Mouse (Mus musculus) lung, postnatal 0 days (tissue): ENCODE data around the gene Zcchc4. TPM values are rescaled to one million over a fixed set of nuclear protein-coding genes. Genes with fewer than 3 reads are reported as not detected.

ENCODE experiments used
- ATAC-seq: fragments of 200-750 bp; cut with Nextera tagmentation; 2 replicates; pipeline ENCODE4 v1.8.0; 2017; ENCODE audit warnings: moderate library complexity
- DNase-seq: peaks from one replicate; pipeline ENCODE4 v3.0.0-alpha.2; 2016; ENCODE audit warnings: low spot score
- H3K27ac ChIP-seq: fragments of 300-500 bp; sonication (generic); 2 replicates; pipeline ENCODE4 v1.5.1; 2014; ENCODE audit warnings: antibody characterized with exemption, mild to moderate bottlenecking, low read length, mixed read lengths
- H3K27me3 ChIP-seq: fragments of 300-500 bp; sonication (generic); replicated peaks from 2 replicates; pipeline ENCODE4 v1.6.1; 2014; ENCODE audit warnings: low read length, mixed read lengths; ENCODE audit not compliant: insufficient read depth
- H3K36me3 ChIP-seq: fragments of 300-500 bp; sonication (generic); 2 replicates; pipeline ENCODE4 v1.6.1; 2014; ENCODE audit warnings: low read length, mixed read lengths; ENCODE audit not compliant: insufficient read depth
- H3K4me1 ChIP-seq: fragments of 300-500 bp; sonication (generic); 2 replicates; pipeline ENCODE4 v1.6.1; 2014; ENCODE audit warnings: antibody characterized with exemption, low read depth, low read length, mixed read lengths; ENCODE audit not compliant: insufficient read depth
- H3K4me2 ChIP-seq: fragments of 300-500 bp; sonication (generic); replicated peaks from 2 replicates; pipeline ENCODE4 v1.6.1; 2014; ENCODE audit warnings: low read depth, mild to moderate bottlenecking, low read length, moderate library complexity, mixed read lengths
- H3K4me3 ChIP-seq: fragments of 300-500 bp; sonication (generic); 2 replicates; pipeline ENCODE4 v1.5.1; 2014; ENCODE audit warnings: low read depth, low read length
- H3K9ac ChIP-seq: fragments of 300-500 bp; sonication (generic); replicated peaks from 2 replicates; pipeline ENCODE4 v1.6.1; 2014; ENCODE audit warnings: low read depth, mild to moderate bottlenecking
- H3K9me3 ChIP-seq: fragments of 300-500 bp; sonication (generic); 2 replicates; pipeline ENCODE4 v1.6.1; 2016; ENCODE audit warnings: low read length, mixed read lengths
- CTCF ChIP-seq: IDR thresholded peaks from 2 replicates; pipeline ENCODE4 v1.5.1; 2016; ENCODE audit warnings: antibody characterized with exemption, mild to moderate bottlenecking
- EP300 ChIP-seq: IDR thresholded peaks from 2 replicates; pipeline ENCODE4 v1.6.1; 2016; ENCODE audit warnings: antibody characterized with exemption, mild to moderate bottlenecking, control low read depth
- WGBS: fragments of 180-500 bp; shearing (Covaris S2); extraction: QIAGEN DNeasy Blood & Tissue Kit; methylation state at CpG from one replicate; pipeline ENCODE4 v1.1.7; 2014; 5-methylcytosine and 5-hydroxymethylcytosine counted together
- polyA plus RNA-seq: library from polyadenylated mRNA; unstranded; fragments of >200 nt; fragmentation: Nextera tagmentation; extraction: Ambion mirVana; gene quantifications from 2 replicates; pipeline ENCODE4 v1.2.1, GENCODE M21; 2015

Zcchc4 gene
- polyA plus RNA-seq, 1 experiment from 2014 or later: 5.2 TPM

DNA sequence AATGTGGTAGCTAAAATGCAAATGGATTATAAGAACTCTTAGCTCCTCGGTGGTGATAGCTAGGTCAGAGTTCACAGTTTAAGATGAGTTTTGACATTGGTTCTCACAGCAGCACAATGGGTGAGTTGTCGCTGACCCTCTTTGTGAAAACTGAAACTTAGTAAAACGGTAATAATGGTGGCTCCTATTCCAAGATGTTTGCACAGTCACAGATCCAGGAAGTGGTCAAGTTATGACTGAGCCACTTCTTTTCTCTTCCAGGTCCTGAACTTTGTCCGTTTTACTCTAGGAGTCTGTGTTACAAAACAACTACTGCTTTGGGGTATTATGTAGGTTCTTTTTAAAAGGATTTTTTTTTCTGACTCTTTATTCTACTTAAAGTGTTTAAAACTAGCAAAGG lies 32.0 kb upstream of the Zcchc4 start:
- Histone ChIP-seq H3K4me1 (peaks cover 3% of the 10 kb centered on the region; the same call in 1 of the 2 replicates), H3K27ac (peak overlapping the region; percentile 72; the same call in 1 of the 2 replicates), H3K9ac (no peak overlapping the region; the same call in 1 of the 2 replicates), H3K9me3 (no peaks in the 10 kb centered on the region), H3K27me3 (no peaks in the 10 kb centered on the region), H3K4me2 (peak overlapping the region; percentile 81), H3K36me3 (no peaks in the 10 kb centered on the region), H3K4me3 (peak overlapping the region; percentile 89)
- peak; percentile 53 for DNase-seq
- TF ChIP-seq EP300: no peak
- TF ChIP-seq CTCF: no peak
- WGBS: 38% methylated on average over 4 of the region's 4 CpGs
- ATAC-seq: no peak

- Histone ChIP-seq H3K27ac (peak overlapping the region; percentile 32; the same call in 1 of the 2 replicates), H3K27me3 (no peaks in the 10 kb centered on the region), H3K36me3 (peaks cover 5% of the 10 kb centered on the region; the same call in 1 of the 2 replicates), H3K4me3 (no peak overlapping the region), H3K9me3 (no peaks in the 10 kb centered on the region), H3K4me1 (peaks cover 3% of the 10 kb centered on the region; the same call in 1 of the 2 replicates), H3K9ac (no peak overlapping the region), H3K4me2 (0 out of 2 replicates have a peak overlapping the region, but pooled peaks have one; percentile 17)
- TF ChIP-seq CTCF: no peak
- no peak for TF ChIP-seq EP300
- no peak for DNase-seq
- ATAC-seq: no peak
Measured at GRCm38 (mm10) chr5:52746920-52747319, 28.3 kb upstream of the Zcchc4 start.

DNA sequence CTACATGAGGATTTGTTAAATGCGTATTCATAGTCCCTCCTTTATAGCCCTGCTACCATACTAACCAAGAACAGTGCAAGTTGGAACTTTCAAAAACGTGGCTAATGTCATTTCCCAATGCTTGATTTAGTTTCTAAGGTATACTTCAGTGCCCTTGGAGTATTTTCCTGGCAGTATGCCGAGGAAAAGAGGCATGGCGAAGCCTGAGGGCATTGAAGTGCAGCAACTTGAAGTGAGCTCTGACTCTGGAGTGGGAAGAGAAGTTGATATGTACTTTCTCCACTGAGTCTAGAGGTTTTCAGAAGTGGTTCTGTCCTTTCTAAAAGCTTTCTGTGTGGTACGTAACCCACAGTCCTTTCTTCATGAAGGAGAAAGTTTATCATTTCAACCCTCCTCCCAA lies 26.5 kb upstream of the Zcchc4 start:
- Histone ChIP-seq H3K36me3 (peaks cover 7% of the 10 kb centered on the region; the same call in 1 of the 2 replicates), H3K27ac (peak overlapping the region; percentile 23; the same call in 1 of the 2 replicates), H3K27me3 (no peaks in the 10 kb centered on the region), H3K4me3 (no peak overlapping the region), H3K4me2 (peak overlapping the region; percentile 15; the same call in 1 of the 2 replicates), H3K9ac (no peak overlapping the region), H3K9me3 (no peaks in the 10 kb centered on the region), H3K4me1 (no peaks in the 10 kb centered on the region)
- TF ChIP-seq CTCF: no peak
- peak; percentile 90 for TF ChIP-seq EP300
- 47% methylated on average over 5 of the region's 5 CpGs for WGBS
- ATAC-seq: peak; percentile 92
- DNase-seq: peak; percentile 90

GRCm38 (mm10) chr5:52753146-52753545 lies 22.1 kb upstream of the Zcchc4 start:
- Histone ChIP-seq H3K27me3 (no peaks in the 10 kb centered on the region), H3K9me3 (no peaks in the 10 kb centered on the region), H3K9ac (no peak overlapping the region), H3K27ac (peak overlapping the region; percentile 44; the same call in 1 of the 2 replicates), H3K36me3 (peaks cover 7% of the 10 kb centered on the region; the same call in 1 of the 2 replicates), H3K4me1 (no peaks in the 10 kb centered on the region), H3K4me3 (no peak overlapping the region), H3K4me2 (no peak overlapping the region)
- ATAC-seq (peak; percentile 26), DNase-seq (peak; percentile 52)
- no peak for TF ChIP-seq CTCF
- WGBS: 74% methylated on average over 9 of the region's 9 CpGs

- no peak for ATAC-seq
- Histone ChIP-seq H3K4me2 (no peak overlapping the region), H3K9ac (no peak overlapping the region), H3K27me3 (no peaks in the 10 kb centered on the region), H3K4me1 (no peaks in the 10 kb centered on the region), H3K27ac (0 out of 2 replicates have a peak overlapping the region, but pooled peaks have one; percentile 9), H3K9me3 (no peaks in the 10 kb centered on the region), H3K36me3 (peaks cover 7% of the 10 kb centered on the region; the same call in 1 of the 2 replicates), H3K4me3 (no peak overlapping the region)
- TF ChIP-seq EP300 (no peak), CTCF (no peak)
- DNase-seq: no peak
Measured at GRCm38 (mm10) chr5:52754196-52754595, 21.0 kb upstream of the Zcchc4 start.

- no peak overlapping the region for H3K9ac ChIP-seq
- H3K36me3 ChIP-seq: peaks cover 7% of the 10 kb centered on the region; the same call in 1 of the 2 replicates
- no peak overlapping the region for H3K4me3 ChIP-seq
- ATAC-seq (peak; percentile 65), DNase-seq (peak; percentile 55)
- no peak overlapping the region for H3K4me2 ChIP-seq
- TF ChIP-seq EP300 (peak; percentile 77), CTCF (no peak)
- no peaks in the 10 kb centered on the region for H3K9me3 ChIP-seq
- no peaks in the 10 kb centered on the region for H3K27me3 ChIP-seq
- WGBS: 70% methylated on average over 3 of the region's 3 CpGs
- no peaks in the 10 kb centered on the region for H3K4me1 ChIP-seq
- peak overlapping the region; percentile 33 for H3K27ac ChIP-seq
Measured at GRCm38 (mm10) chr5:52755337-52755736, 19.9 kb upstream of the Zcchc4 start.

DNA sequence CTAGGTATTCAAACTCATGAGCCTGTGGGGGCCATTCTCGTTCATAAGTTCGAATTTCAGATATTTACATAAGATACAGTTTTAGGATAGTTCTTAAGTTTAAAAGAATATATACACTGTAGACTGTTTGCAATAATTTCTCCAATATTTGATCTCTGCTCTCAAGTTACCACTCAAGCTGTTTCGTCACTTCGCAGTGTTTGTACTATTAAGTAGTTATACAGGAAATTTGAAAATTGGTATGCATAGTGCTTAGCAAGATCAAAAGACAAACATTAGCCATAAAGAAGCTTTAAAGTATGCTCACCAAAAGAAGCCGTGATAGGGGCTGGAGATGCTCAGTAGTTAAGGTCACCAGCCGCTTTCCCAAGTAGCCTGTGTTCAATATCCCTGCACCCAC lies 19.2 kb upstream of the Zcchc4 start:
- WGBS: 56% methylated on average over 6 of the region's 6 CpGs
- H3K9me3 ChIP-seq: no peaks in the 10 kb centered on the region
- no peak overlapping the region for H3K4me3 ChIP-seq
- peak; percentile 83 for DNase-seq
- no peaks in the 10 kb centered on the region for H3K4me1 ChIP-seq
- peak; percentile 70 for ATAC-seq
- no peaks in the 10 kb centered on the region for H3K27me3 ChIP-seq
- peak overlapping the region; percentile 33 for H3K27ac ChIP-seq
- TF ChIP-seq EP300: peak; percentile 63; the same call in 1 of the 2 replicates
- no peak for TF ChIP-seq CTCF
- H3K4me2 ChIP-seq: no peak overlapping the region
- H3K36me3 ChIP-seq: peaks cover 9% of the 10 kb centered on the region
- no peak overlapping the region for H3K9ac ChIP-seq
